Mouse (Mus musculus) brain, adult 2 months (tissue): Measurements from ENCODE around the gene Ankrd13a.
A peak's percentile ranks its signal among the peaks of the same experiment; 100 is the strongest.

Source experiments
- DNase-seq: peaks from one replicate; pipeline ENCODE4 v3.0.0; 2011; ENCODE audit warnings: low read depth, low spot score

Ankrd13a gene

GRCm38 (mm10) chr5:114797253-114797652 lies 22.8 kb downstream of the Ankrd13a start:
- DNase-seq, result no peak

DNA sequence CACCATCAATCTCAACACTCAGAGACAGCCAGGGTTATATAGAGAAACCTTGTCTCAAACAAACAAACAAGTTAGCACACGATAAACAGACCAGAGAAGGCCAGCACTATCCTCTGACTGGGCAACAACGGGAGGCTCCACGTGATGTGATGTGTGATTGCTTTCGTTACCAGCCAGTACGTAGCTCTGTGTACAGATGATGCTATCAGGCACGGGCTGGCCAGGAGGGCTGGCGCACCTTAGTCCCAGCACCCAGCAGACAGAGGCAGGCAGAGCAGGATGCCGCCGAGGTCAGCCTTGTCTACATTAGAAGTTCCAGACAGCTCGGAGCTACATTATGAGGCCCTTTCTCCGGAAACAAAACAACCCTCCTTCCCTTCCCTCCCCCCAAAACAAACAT lies 25.4 kb downstream of the Ankrd13a start:
- DNase-seq, result no peak

GRCm38 (mm10) chr5:114801049-114801448 lies 26.6 kb downstream of the Ankrd13a start:
- no peak for DNase-seq

DNA sequence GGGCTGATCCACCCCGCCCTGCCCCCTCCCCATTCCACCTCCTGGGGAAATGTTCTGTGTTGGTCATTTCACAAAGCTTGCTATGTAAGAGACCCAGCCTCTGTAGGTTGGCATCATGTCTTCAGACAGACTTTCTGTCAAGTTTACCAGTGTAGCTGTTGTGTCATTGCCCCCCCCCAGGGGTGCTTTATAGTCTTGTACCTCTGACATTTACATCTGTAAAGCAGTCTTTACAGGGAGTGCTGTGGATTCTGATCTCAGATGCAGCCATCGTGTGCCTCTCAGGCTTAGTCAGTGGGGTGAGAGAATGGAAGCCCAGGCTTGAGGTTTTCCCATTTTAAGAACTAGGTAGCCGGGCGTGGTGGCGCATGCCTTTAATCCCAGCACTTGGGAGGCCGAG lies 27.4 kb downstream of the Ankrd13a start:
- DNase-seq, result no peak

- DNase-seq, result no peak
These were observed 28.8 kb downstream of the Ankrd13a start for GRCm38 (mm10) chr5:114803231-114803630.

DNA sequence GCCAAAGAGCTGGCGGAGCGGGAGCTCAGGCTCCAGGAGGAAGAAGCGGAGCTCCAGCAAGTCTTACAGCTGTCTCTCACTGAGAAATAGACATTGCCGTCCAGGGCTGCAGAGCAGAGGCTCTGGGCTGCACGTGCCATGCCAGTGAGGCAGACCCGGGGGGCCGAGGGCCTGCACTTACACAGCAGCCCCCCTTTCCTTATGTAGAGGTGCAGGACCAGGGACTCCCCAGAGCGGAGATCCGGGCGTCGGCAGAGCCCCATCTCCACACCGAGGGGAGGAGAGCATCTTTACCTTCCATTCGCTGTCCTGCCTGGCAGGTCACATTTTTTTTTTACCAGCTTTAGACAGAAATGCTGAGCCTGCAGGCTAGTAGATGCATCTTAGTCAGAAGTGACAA lies 29.9 kb downstream of the Ankrd13a start:
- no peak for DNase-seq

DNA sequence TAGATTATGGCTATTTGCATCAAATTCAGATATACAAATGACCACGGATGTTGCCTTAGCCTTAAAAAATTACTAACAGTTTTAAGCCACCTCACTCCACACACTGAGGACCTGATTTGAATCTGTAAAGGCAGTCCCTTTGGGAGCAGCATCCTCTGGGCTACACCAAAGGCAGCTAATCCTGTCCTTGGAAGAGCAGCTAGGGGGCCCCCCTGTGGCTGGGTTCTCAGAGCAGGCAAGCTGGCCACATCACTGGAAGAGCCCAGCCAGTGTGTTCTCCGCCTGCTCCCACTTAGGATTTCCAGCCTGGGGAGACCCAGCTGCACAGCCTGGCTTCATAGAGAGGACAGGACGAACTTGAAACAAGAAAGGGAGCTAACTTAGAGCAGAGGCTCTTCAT lies 30.5 kb downstream of the Ankrd13a start:
- peak; percentile 90 for DNase-seq

DNA sequence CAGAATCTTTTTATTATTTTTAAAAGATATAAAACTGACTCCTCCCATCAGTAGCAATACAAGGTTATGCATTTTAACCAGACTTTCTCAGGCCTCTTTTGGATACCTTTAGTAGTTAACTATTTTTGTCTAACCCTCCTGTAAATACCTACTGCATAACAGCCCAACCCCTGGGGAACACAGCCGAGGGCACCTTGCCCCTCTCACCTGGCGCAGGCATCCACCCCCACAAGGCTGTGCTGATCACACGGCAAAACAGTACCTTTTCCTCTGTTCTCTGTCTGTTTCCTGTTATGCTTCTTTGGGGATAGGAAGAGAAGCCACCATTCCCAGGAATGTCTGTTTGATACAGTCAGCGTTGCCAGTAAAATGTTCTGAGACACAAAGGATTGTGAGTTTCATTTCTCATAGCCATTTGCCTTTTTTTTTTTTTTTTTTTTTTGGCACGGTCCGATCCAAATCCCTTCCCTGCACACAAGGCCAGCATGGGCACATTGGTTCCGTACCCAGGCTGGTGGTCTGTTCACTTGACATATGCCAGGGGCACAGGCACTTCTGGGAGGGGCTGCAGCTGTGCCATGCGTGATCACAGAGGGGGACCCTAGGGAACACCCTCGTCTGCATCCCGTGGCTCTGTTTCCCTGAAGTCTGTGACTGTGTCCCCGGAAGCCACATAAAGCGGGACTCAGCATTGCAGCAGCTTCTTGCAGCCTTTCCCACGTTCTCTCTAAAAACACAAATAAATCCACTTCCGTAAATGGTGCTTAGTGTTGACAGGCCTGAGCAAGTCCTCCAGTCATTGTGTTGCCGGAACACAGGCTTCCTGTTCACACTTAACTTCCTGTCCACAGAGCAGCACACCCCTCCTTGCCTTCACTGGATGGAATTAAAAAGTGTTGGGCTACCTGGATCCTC lies 31.2 kb downstream of the Ankrd13a start:
- DNase-seq, result no peak

- DNase-seq, result no peak
These were observed 32.2 kb downstream of the Ankrd13a start for GRCm38 (mm10) chr5:114806636-114807035.

- no peak for DNase-seq
These were observed 32.6 kb downstream of the Ankrd13a start for GRCm38 (mm10) chr5:114807063-114807462.

DNA sequence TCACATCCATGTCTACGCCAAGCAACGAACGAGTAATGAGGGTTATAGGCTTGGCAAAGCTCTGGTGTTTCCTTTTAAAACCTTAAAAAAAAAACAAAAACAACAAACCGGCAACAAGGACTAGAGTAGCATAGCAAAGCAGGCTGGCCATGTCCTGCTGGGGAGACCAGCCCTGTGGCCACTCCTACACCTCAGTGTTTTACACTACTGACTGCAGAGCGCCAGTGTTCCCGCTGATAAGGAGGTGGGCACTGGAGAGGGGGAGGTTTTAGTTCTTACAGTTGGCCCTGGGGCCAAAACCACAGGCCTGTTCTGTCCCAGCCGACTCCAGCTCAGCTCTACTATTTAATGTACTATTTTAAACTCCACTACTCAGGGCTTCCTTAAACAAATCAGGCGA lies 33.0 kb downstream of the Ankrd13a start:
- DNase-seq, result no peak

GRCm38 (mm10) chr5:114807893-114808292 lies 33.4 kb downstream of the Ankrd13a start:
- DNase-seq, result no peak

DNA sequence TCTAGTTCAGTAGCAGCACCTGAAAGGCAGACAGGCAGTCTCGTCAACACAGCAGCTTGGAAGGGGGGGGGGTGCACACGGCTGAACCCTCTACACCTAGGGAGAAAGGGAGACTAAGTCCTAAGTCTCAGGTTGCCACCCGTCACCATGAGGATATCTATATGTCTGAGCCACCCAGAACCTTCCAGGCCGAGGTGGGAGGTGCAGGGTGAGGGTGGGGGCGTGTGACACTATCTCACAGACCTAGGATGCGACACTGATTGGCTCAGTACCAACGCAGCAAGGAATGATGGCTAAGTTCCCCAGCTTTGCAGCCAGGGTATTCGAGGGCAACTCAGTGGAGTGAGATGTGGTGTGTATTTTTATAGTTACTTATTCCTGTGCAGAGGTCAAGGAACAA lies 33.9 kb downstream of the Ankrd13a start:
- DNase-seq, result no peak

GRCm38 (mm10) chr5:114809181-114809756 lies 34.8 kb downstream of the Ankrd13a start:
- no peak for DNase-seq

- DNase-seq, result no peak
These were observed 35.3 kb downstream of the Ankrd13a start for GRCm38 (mm10) chr5:114809826-114810225.

GRCm38 (mm10) chr5:114813525-114814181 lies 39.2 kb downstream of the Ankrd13a start:
- DNase-seq, result peak; percentile 97

GRCm38 (mm10) chr5:114816599-114816998 lies 42.1 kb downstream of the Ankrd13a start:
- no peak for DNase-seq

- DNase-seq, result no peak
These were observed 43.6 kb downstream of the Ankrd13a start for GRCm38 (mm10) chr5:114818124-114818523.

GRCm38 (mm10) chr5:114822796-114823688 lies 48.6 kb downstream of the Ankrd13a start, which contains the start of gene 1500011B03Rik:
Gene 1500011B03Rik, minus strand, starts transcription at chr5:114823468.
- DNase-seq, result peak; percentile 92

- DNase-seq, result peak; percentile 79
These were observed 49.7 kb downstream of the Ankrd13a start for GRCm38 (mm10) chr5:114824197-114824596.

DNA sequence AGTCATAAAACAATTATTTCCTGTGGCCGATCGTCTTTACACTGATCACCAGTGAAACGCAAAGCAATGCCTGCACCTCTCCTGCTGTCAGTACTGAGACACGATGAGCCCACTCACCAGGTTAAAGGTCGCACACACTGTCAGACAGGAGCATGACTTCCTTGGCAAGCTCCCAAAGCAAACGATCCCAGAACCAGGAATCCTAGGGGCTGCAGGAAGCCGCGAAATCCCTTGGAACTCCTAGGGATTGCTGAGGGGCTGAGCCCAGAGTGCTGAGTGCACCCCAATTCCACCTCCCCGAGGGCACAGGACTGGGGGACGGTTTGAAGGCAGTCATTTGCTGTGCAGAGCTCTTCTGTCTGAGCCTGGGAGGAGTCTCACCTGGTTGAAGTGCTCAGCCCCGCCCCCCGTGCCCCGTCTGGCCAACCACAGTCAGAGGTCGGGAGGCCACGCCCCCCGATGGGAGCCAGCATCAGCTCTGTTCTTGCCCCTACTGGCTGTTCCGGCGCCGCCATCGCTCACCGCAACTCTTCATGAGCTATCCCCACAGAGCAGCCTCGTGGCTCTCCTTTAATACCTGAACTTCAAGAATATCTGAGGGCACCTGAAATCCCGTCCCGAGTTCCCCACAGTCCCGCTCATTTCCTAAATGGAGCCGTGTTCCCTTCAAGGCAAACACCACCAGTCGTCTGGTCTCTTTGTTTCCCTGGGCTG lies 51.7 kb downstream of the Ankrd13a start:
- peak; percentile 93 for DNase-seq
